Mouse (Mus musculus) c-Kit-positive CD71-positive TER-119-positive erythroid progenitor cells, embryonic 14.5 days (primary cell): ENCODE results near the gene Afmid.
A peak's percentile ranks its signal among the peaks of the same experiment; 100 is the strongest.

Experiments used
- DNase-seq: peaks from one replicate; pipeline ENCODE4 v3.0.0-alpha.2; 2013; ENCODE audit warnings: low spot score

Afmid gene

DNA sequence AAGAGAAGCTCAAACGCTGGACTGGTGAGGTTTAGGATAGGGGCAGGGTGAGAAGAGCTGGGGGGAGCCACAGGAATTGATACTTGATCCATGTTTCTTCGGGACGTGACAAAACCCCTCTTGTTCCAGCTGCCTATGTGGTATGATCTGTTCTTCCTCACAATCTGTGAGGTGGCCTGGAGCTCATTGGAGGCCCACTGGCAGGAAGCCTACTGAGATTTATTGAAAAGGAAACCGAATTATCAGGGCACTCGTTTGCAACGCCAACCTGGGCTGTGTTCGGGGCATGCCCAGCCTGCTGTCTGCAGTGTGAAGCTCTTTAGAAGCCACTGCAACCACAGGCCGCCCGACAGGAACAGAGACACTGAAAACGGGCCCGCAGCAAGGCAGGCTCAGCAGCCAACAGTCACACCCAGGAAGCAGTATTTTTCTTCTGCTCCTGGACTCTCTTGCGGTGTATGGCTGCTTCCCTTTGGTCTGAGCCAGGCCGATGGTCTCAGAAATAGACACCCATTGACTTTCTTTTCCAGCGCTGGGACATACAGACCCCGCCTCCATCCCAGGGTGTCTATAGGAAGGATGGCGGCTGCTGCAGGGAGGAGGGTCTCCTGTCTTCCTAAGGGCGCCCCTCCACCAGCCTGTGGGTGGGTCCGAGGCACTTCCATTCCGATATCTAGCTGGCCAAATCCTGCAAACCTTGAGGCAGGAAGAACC, 22.7 kb downstream of the Afmid start:
- DNase-seq = no peak

DNA sequence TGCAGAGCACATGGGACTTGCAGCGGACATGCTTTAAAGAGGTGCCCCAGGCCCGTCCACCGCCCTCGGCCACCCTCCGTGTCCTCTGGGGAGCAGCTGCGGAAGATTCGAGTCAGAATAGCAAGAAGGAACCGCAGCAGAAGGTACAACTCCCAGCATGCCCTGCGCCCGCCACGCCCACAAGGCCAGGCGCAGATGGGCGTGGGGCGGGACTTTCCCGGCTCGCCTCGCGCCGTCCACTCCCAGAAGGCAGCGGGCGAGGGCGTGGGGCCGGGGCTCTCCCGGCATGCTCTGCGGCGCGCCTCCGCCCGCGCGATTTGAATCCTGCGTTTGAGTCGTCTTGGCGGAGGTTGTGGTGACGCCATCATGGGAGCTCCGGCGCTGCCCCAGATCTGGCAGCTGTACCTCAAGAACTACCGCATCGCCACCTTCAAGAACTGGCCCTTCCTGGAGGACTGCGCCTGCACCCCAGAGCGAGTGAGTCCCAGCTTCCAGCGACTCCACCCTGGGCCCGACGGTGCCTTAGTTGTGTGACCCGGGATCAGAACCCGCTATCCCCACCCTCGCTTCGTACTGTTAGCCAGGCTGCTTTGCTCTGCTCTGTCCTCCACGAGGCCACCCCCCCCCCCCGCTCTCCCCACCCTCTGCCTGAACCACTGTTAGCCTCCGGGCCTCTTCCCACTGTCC, 23.4 kb downstream of the Afmid start, which contains the start of gene Birc5:
TSS of gene Birc5 (plus strand) at position 267 of the 687 bp plus-strand sequence.
- DNase-seq = peak; percentile 96

DNA sequence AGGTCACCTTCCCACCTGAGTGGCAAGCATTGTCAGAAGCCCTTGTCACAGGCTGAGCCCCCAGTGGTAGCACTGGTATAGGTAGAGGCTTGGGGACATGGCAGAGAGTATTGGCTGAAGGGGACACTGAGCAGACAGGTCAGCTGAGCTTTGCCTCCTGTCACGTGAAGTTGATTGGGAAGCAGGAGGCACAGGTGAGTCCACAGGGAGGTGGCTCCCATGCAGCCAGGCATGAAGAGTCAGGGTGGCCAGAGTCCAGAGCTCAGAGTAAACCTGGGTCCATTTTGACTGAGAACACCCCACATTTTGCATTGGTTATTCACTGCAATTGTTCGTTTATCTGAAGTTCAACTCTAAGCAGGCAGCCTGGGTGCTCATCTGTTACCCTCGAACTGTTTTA, 27.2 kb downstream of the Afmid start:
- DNase-seq = no peak

DNA sequence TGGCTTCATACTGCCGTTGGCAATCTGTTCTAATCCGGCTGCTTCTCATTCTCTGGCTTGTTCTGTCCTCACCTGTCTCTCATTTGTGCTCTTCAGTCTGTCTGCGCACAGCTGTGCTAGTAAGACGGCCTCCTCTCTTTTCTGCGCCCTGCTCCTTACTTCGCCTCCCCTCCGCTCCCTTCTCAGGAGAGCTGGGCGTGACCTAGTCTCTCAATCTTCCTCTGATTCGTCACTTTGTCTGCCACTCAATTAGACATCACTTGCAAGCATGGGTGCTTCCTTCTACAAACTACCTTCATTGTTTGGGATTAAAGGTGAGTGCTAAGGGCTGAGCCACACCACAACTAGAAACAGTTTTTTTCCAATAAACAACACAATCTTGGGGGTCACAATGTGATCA, 28.5 kb downstream of the Afmid start:
- no peak for DNase-seq

DNA sequence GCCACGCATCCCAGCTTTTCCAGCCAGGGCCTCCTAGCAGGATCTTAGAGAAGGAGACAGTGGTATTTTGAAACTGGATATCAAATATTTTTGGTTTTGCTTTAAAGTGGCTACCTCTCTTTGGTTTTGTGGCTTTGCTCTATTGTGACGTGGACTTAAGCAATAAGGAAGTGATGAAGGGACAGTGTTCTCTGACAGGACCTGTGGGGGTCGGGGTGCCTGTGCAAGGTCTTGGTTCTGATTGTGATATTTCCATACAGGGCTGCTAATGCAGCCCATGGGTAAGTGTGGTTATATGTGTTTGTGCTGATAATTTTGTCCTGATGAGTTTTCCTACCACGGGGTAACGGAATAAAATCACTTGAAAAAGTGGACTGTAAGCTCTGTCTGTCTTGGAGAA, 29.6 kb downstream of the Afmid start:
- no peak for DNase-seq

DNA sequence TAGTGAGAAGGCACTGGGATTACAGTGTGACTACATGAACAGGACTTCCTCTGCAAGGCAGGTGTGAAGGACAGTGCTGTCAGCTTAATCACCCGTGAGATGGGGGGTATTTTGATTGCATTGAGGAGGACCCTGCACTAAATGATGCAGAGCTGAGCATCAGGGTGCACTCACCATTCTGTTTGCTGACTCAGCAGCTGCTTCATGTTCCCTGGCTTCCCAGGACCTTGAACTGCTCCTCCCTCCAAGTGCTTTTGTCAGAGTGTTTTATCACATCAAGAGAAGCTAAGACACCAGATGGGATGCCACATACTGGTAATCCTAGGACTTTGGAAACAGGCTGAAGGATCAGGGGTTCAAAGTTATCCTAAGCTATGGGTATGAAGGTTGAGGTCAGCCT, 30.3 kb downstream of the Afmid start:
- DNase-seq = no peak

DNA sequence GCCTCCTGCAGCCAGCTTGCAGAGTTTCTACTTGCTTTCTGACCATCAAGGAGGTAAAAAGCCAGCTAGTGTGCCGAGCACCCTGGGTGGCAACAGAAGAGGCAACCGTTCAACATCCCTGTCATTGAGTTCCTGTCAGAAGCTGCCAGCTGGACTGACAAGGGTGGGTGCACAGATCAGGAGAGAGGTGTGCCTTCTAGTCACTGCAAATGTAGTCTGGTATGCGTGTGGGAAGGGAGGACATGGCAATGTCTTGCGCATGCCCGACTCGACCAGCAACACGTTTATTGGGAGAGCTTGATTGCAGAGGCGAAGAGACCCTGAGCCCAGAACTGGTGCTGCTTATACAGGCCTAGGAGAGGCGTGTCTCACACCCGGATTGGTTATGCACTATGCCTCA, 31.7 kb downstream of the Afmid start:
- no peak for DNase-seq

DNA sequence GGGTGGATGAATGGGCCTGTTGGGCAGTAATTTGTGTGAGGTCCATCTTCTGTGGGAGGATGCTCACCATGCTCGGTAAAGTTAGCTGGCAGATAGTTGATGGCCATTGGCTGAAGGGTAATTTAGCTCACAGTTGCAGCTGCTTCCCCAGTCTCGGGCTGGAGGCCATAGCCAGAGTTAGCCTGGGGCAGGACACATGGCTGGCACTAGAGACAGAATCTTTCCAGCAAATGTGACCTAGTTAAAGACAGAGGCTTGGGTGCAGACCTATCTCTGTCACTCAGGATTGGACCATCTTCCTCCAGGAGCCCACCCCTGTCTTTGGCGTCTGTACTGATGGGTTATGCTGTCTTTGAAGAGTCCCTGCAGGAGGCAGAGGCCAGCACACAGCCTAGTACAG, 32.7 kb downstream of the Afmid start:
- DNase-seq = no peak

DNA sequence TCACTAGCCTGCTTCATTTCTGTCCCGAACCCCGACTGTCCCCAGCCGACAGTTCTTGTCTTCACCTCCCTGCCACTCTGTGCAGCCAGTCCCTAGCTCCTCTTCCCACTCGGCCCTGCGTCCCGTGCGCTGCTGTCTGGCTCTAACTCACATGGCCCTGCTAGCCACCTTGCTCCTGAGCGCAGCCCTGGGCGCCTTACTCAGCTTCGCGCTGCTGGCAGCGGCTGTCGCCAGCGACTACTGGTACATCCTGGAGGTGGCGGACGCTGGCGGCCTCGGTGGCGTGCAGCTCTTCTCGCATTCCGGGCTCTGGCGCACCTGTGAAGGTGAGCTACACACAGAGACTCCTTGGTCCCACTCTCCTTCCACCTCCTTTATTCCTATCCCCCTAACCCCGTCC, 34.9 kb downstream of the Afmid start, which contains the start of gene Tmem235:
TSS of gene Tmem235 (plus strand) at position 152 of the 400 bp plus-strand sequence.
- no peak for DNase-seq

DNA sequence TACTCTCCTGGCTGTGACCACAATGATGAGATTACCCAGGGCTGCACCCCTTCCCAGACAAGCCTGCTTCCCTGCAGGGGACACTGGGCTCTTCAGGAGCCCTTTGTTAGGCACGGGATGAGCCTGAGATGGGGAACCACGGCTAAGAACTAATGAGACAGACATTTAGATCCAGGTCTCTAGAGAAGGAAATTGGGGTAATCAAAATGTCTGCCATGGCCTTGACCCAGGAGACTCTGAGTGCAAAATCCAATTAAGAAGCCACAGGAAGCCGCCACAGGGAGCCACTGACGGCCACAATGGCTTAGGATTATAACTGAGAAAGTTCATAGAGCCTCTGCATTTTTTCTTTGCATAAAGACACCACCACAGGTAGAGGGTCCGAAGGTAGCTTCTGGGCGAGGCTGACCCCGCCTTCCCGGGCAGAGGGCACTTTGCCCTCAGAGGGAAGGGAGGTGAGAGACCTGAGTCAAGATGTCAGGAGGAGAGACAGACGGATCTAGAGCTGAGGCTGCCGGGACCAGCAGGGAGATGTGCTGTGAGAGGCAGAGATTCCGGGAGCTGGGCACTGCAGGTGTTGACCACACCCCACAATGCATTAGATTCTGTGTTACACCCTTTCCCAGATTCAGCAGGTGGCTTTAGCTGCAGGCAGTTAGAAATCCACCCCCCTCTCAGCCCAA, 37.6 kb downstream of the Afmid start:
- DNase-seq = no peak

DNA sequence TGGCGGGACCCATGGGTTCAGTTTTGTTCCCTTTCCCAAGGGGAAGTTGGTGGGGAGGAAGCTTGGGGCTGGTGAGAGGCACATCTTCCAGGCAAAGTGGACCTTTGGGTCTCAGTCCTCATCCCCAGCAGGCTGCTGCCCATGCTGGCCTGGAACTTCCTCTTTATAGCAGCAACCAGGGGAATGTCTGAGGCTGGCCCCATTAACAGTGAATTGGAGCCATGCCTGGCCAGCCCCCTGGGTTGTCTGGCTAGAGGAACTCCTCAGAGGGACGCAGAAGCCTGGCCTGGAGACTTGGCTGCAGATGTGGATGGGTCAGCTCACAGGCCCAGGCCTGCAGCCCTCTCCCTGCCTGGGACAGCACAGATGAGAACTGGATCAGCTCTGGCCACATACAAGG, 39.1 kb downstream of the Afmid start:
- DNase-seq = no peak

DNA sequence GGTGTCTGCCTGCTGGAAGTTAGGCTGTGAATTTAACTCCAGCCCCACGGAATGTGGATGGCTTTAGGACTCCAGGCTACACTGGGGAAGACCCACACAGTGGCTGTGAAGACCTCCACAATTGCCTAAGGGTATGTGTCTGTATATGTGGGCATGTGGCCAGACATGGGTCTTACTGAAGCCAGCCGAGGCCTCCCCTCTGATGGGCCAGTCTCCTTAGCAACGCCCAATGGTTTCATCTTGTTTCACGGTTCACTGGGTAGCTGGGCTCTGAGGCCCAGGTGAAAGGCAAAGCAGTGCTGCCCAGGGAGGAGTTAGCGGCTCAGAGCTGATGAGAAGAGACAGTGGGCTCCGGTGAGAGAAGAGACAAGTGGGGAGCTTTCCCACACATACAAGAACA, 40.3 kb downstream of the Afmid start:
- DNase-seq = no peak

DNA sequence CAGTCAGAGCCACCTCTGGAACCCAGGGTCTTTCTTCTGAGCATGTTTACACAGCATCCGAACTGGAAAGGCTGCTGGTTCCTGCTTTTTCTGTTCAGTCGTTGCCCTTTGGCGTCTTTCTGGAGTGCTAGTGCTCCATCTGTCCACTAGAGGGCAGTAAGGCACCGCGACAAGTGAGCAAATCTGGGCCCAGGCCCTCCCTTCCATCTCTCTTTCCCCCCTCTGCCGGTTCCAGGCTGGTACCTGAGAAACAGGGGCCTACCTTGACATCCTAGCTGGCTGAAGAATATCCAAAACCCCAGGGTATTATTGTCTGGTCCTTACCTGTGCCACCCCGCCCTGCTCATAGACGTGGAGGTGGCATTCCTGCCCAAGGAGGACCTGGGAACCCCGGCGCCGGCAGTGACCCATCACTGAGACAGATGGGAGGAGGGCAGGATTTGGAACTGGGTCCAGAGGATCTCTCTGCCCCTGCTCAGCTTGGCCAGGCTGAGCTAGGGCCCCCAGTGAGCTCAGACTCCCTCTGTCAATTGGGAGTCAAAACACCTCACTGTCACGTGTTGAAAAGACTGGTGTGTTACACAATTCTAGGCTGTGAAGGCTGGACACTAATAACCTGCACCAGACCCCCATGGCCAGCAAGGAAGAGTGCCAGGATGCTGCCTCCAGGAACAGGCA, 45.1 kb downstream of the Afmid start:
- DNase-seq = peak; percentile 63

DNA sequence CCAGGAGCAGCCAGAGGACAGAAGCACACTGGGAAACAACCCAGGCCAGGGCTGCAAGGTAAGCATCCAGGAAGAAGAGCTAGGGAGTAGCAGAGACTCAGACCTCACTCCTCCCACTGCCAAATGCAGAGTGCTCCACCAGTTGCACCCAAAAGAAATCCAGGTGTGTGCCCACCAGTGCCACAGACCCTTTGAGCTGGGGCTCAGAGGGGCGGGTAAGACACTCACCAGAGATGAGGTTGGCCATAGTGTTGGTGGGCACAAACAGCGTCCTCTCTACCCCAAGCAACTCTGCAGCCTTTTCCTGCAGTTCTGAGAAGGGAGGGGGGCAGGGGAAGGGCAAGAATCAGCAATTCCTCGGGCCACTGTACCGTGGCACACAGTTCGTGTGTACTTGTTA, 45.7 kb downstream of the Afmid start:
- DNase-seq = no peak

DNA sequence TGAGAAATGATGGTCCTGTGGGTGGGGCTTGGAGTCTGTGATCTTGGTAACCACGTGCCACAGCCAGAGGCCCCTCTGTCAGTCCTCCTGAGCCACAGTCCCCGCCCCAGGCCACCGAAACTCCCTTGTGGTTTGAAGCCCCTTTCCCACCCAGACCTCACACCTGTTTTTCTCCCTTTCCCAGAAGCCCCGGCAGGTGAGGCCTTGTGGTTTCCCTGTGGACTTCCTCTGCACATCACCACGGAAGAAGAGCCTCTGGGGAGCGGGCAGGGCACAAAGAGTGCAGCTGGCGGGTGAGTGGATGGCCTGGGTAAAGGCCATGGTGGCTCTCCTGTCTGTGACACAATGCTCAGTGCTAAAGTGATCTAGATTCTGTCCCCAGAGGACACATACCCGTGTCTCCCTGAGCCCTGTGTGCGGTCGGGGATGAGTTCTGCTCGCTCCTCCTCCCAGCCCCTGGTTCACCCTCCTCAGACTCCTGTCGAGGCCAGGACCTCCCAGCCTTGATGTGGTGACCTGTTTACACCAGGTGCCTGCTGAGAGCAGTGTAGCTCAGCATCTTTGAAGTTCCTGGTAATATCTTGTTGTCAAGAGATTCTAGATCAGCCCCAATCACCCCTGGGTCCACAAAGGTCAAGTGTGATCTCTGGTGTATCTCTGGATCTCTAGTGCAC, 46.3 kb downstream of the Afmid start:
- DNase-seq = no peak

DNA sequence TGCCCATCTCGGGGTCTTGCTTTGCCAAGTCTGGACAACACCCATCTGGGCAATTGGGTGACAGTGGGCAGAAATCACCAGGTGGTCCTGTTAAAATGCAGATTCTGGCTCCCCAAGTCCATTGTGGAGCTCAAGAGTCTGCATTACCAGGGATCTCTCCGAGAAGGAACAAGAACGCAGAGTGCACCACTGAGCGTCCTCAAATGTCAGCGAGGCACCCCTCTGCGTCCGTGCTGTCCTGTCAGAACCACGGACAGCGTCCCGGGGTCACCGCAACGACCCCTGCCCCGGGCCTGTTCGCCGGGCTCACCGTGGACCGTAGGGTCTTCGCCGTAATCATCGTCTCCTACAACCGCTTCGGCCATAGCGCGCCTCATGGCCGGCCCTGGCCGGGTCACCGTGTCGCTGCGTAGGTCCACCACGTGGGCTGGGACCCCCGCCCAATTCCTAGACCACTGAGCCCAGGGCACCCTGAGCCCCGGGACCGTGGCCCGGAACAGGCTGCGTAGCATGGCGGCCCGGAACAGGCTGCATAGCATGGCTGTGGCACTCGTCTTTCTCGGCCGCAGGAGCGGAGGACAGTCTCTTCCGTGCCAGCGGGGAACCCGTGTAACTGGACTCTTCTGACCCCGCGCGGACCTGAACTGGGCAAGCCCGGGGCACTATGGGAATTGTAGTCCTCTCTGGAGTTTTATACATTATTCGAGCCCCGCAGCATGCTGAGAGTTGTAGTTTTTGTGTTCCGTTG, 47.3 kb downstream of the Afmid start, which contains the start of gene Tha1:
TSS of gene Tha1 (minus strand) at position 621 of the 748 bp plus-strand sequence.
- DNase-seq = no peak

DNA sequence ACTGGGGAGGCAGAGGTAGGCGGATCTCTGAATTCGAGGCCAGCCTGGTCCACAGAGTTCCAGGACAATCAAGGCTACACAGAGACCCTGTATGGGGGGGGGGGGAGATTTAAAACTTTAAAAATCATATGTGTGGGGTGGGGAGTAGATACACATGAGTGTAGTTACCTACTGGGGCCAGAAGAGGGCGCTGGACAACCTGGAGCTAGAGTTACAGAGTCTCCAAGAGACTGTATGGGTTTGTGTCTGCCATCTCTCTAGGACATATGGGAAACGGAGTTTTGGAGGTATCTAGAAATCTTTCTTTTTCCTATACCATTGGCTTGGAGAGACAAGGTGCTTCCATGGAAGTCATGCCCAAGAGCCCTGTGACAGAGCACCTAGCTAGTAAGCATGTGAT, 48.7 kb downstream of the Afmid start:
- DNase-seq = no peak

DNA sequence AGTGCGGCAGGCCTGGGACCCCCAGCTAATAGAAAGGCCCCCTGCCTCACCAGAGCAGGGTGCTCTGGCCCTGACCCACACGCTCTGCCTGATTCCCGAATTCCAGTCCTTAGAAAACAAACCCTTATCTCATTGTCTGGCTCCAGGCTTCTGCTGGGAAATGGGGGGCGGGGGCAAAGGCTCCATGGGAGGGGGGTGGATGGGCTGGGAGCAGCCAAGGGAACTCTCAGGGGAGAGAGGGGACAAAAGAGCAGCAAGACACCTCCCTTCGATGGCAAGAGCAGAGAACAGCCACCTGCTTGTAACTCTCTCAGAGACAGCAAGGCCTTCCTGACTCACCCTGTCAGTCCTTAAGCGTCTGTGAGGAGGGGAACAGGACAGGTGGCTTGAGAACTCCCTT, 50.0 kb downstream of the Afmid start:
- DNase-seq = no peak

DNA sequence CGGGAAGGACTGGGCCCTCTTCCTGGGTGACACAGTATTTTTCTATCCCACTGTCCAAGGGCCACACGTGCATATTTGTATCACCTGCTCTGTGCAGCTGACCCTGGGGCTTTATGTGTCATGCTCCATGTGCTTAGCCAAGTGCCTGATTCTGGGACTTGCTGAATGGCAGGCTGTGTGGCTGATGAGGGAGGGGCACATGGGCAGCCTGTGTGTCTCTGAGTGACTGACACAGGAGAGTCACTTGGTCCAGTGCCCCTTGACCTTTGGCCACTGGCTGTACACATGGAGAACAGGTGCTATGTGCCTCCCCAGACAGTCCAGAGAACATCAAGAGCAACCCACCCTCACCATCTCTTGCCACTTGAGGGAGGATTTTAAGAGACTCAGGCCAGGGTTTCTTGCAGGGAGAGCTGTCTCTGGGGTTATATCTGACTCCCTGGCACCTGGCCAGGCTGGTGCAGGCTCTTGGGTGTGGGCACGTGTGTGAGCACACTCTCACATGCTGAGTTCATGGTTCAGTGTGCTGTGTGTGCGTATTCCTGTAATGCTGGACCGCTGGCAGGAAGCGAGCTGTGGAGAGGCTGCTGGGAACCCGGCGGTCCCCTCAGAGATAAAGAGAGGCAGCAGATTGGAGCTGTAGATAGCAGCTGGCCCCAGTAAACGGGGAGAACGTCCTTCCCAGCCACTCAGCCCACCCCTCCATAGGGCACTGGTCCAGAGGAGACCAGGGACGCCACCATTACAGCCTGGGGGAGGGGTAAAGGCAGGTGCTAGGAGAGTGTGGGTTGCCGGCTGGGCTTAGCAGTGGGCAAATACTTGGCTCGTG, 52.4 kb downstream of the Afmid start:
- DNase-seq = no peak

DNA sequence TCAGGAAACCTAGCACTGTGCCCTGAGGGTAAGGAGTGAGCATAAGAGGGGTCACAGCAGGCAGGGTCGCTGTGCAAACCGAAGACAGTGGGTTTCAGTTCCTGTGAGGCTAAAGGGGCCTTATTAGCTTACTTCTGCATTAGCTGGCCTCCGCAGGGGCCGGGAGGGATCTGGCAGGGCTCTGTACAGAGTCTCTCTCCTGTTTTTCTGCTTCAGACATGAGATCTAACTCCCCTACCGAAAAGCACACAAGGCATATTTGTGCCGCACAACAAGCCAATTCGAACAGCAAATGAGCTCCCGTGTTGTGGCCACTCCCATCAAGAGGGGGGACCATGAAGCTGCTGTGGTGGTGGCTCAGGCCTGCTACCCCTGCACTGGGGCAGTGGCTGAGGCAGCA, 53.2 kb downstream of the Afmid start:
- no peak for DNase-seq
